Mouse (Mus musculus): ENCODE results near the gene Prrg4.

DNA sequence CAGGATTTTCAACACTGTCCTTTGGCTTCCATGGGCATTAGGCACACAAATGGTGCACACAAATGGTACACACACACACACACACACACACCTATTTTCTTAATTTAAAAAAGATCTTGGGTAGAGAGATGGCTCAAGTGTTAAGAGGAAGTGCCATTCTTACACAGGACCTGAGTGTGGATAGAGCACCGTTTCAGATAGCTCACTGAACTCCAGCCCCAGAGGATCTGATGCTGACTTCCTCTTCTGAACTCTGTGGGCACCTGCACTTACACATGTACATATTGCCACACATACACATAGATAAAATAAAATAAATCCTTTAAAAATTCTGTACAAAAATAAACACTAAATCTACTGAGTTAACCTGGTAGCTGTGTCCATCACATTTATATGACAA, 44.2 kb downstream of the Prrg4 start:
- TF ChIP-seq GATA1 (IDR thresholded peaks at IDR 0.05; ENCODE audit: low read length) (no peak), TAL1 (IDR thresholded peaks at IDR 0.05; ENCODE audit: low read length) (no peak)
